Mouse (Mus musculus) thymus, postnatal 14 days (tissue): Measurements from ENCODE around the gene Blmh.
"Not testable (repeated sequence)": the region's sequence is repeated elsewhere in the genome, so short reads cannot be mapped to it uniquely, and the experiment has no call there.

Experiments
- DNase-seq: peaks from one replicate; pipeline ENCODE4 v3.0.0; 2021

Blmh gene

DNA sequence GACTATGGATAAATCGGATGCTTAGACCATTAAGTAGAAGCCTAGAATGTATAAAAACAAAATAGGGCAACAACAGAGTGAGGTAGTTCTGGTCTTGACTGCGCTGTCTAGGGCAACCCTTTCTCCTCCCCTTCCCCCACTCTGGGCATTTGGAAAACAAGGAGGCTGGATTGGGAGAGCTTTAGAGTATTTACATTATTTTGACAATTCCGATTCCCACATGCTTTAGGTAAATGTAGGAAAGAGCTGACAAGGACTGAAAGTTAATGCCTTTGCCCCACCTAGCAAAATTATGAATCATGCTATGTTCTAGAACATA is 7.4 kb upstream of the Blmh start:
- no peak for DNase-seq

DNA sequence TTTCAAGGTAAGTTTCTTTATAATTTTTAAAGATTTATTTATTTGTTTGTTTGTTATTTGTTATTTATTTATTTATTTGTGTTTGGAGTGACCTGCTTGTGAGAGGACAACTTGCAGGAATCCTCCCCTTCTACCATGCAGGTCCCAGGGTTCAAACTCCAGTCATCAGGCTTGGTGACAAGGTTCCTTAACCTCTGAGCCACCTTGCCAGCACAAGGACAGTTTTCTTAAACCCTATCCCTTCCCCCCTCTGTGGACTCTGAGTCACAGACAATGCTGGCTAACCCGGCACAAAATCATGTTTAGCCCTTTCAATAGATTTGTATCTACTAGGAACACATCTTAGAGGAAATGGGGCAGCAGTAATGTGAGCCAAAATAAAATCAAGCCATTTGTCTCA is 4.0 kb upstream of the Blmh start:
- DNase-seq, result no peak

DNA sequence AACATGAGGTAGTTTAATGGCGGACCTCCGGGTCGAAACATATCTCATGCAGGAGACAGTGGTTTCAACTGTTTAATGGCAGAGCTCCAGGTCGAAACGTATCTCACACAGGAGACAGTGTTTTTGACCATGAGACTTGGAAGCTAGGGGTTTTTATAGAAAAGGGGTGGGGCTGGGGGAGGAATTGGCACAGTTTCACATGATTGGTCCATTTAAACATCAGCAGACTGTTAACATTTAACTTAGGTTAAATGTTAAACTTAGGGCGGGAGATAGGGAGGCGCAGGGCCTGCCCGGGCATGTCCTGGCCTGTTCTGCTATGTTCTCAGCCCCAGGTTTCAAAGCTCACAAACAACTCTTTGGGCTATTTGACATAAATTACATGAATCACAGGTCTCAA is 4.0 kb downstream of the Blmh start:
- not testable (repeated sequence) for DNase-seq

DNA sequence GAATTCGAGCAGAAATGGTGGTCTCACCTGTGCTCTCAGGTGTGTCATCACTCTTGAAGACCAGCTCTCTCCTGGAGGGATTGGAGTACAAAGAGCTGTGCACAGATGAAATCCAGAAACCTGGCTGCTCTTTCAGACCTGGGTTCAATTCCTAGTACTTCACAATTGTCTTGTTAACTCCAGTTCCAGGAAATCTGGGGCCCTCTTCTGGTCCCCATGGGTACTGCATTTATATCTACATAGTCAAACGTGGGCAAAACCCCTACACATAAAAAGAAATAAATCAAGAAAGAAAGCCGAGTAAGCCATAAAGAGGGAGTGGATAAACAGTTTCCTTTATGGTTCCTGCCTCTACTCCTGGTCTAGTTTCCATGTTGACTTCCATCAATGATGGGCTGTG is 8.6 kb downstream of the Blmh start:
- DNase-seq, result peak; percentile 17

DNA sequence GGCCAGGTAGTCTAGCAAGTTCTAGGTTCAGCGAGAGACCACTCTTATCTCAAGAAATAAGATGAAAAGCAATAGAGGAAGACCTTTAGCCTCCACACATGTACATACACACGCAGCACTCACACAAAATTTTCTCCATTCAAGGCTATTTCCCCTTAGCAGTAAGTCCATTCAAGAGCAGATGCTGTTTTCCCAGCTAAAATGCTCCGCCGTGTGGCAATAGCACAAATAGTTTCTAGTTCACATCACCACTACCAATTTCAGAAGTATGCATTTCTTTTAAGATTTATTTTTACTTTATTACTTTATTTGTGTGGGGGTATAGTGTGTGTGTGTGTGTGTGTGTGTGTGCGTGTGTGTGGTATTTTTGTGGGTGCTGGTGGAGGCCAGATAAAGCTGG is 12.0 kb downstream of the Blmh start:
- DNase-seq, result no peak

DNA sequence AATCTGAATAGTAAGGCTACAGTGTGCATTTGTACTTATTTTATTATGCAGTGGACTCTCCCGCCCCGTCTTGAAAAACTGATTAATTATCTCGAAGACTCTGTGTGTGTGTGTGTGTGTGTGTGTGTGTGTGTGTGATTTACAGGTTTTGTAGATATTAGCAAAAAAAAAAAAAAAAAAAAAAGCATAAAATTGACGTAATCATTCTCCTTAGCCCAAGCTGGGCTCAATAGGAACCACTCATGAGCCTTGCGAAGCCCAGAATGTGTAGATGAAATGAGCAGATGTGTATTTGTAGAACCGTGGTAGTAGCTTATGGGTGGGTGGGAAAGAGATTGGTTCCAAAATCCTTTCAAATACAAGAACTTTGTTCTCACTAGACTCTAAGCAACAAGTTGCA is 20.2 kb downstream of the Blmh start:
- DNase-seq, result no peak

DNA sequence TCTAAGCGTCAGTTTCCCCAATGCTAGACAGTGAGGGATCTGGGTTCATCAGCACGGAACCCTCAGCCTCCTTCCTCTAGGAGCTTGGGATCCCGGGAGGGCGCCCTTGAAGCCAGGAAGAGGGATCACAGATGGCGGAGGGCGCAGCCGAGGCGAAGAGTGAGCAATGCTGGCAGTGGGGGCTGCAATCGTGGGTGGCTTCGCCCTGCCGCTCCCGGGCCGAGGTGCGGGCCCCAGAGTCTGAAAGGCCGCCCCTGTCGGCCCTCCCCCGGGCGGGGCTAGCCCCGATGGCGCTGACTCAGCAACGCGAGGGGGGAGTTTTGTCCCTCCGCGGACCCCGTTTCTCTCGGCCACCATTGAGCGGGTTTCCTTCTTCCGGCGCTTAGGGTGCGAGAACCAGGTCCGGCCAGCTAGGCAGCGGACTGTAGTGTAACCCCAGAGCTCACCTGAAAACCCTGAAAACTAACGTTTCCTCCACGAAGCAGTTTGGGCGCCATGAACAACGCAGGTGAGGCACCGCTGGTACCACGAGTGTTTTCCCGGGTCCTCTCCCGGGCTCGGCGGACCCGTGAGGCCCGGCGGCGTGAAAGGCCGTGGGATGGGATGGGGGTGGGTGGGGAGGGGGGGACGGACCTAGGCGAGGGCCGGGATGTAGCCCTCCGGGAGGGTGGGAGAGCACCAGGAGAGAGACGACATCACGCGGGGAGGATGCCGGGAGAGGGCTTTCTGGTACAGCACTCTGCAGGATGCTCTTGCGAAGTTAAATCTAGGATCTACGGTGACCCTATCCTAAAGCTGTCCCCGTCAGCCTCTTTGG is 21.0 kb downstream of the Blmh start:
- peak; percentile 96 for DNase-seq

DNA sequence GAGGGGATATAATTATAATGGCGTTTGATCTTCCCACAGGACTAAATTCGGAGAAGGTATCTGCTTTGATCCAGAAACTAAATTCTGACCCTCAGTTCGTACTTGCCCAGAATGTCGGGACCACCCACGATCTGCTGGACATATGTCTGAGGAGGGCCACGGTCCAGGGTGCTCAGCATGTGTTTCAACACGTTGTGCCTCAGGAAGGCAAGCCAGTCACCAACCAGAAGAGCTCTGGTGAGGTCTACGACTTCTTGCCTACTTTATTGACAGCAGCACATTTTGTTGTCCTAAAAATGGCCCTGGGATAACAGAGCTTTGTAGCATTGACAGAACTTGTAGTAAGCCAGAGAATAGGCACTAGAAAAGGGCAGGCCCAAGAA is 21.6 kb downstream of the Blmh start:
- DNase-seq, result peak; percentile 4

DNA sequence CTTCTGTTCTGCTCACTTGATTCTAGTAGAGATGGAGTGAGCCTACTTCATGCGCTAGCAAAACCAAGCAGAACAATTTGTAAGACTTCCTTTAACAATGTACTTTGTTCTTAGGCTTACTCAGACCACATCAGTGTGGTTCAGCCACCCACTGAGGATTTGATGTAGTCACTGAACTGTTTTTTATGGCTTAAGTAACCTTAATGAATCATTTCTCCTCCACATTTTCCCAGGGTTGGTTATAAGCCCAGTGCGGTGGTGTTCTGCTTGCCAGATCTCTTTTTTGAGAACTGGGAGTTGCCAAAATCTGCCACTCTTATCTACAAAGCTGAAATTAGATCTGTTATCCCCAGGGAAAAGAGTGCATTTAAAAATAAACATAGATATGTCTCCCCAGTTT is 28.9 kb downstream of the Blmh start:
- DNase-seq, result no peak

DNA sequence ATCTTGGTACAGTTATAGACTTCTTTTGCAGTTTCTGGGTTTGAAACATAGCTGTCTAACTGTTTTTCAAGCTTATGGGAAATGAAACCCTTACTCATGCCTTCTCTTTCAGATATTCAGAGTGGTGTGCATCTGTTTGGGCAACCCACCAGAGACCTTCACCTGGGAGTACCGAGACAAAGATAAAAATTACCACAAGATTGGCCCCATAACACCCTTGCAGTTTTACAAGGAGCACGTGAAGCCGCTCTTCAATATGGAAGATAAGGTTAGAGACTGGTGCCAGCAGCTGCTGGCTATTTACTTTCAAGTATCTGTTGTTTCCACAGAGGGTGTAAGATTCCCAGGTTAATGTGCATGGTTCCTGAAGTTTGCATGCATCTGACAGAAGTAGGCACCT is 41.1 kb downstream of the Blmh start:
- DNase-seq, result no peak

DNA sequence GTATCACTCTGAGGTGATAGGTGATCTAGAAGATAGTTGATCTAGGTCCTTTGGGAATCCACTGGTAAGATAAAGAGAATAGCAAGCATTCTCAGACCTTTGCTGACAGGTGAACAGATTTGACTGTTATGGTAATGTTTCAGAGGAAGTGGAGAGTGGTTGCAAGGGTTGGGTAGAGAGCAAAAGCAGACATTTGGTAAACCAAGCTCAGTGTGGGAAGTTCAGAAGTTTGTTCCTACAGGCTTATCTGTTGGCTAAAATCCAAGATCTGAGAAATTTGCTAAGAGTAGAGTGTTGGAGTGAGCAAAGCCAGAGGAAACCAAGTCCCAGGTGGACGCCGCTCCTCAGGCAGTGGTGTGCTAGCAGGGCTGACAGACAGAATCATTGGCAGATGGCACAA is 45.7 kb downstream of the Blmh start:
- no peak for DNase-seq

DNA sequence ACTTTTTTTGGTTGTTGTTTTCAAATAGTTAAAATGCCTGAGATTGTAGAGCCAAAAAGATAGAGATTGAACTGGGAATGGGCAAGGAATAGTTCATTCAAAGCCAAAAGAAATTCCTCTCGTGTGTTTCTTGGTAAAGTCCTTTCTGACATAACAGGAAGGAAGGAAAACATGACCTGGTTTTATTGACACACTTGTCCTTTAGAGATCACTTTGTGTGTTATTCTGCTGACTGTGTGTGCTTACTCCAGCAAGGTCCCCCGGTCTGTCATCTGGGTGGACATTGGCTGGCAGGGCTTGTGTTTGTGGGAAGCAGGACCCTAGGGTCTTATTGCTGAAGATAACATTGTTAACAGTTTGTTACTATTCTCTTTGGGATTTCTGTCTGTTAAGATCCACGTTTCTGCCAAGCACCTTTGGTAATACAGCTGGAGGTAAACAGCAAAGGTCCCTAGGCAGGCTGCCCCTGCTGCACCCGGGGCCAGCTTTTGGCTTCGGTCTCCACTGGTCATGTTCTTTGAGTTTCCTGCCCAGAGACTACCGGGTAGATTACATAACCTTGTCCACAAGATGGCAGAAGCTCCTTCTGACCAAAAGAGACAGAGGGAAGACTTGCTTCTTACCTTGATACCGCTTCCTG is 50.2 kb downstream of the Blmh start:
- DNase-seq, result no peak

DNA sequence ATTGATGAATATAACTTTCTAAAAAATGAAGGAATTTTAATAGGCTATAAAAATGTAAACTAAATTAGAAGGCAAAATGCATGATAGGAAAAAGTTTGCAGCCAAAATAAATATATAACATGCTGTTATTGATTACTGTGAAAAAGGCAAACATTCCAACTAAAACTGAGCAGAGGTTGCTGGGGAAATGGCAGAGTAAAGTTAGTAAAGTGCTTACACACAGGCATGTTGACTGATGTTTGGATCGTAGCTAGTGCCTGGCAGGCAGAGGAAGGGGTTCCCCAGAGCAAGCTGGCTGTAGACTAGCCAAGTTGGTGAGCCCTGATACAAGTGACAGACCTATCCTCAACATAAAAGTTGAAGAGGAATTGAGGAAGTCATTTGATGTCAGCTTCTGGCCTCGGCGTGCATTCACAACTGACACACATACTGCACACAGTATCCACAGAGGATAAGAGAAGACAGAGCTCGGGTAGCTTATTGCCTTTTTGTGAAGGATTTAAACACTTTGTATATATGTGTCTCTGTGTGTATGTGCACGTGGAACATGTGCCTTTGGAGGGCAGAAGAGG is 57.0 kb downstream of the Blmh start:
- DNase-seq, result no peak

DNA sequence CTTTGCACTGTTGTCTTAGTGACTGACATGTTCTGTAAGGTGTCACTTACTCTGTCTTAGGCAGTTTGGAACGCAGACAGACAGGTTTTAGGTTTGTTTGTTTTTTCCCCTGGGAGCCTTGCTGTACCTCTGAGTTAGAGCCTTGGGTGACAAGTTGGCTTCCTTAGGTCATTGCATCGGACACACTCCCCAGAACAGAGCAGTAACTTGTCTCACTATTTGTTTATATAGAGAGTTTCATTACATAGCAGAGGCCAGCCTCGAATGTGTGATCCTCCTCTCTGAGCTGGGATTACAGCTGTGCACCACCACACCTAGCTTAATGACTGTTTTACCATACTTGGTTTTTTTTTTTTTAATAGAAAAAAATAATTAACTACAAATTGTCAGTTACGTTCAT is 57.8 kb downstream of the Blmh start:
- DNase-seq, result no peak

DNA sequence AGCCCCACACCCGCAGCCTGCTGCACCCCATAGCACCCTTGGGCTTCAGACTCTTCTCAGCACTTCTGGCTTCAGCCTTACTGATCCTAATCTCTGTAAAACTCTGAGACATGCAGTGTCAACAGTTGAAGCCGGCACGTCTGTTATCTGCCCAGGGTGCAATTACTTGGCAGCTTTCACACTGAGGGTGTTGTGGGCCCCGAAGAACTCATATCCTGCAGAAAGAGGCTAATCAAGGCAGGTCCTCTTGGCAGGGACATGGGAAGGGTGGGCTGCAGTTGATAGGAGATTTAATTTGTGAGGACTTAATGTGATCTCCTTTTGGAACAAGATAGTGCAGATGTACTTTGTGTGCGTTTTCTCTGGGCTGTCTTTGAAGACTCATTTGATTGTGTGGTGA is 59.0 kb downstream of the Blmh start:
- DNase-seq, result no peak

DNA sequence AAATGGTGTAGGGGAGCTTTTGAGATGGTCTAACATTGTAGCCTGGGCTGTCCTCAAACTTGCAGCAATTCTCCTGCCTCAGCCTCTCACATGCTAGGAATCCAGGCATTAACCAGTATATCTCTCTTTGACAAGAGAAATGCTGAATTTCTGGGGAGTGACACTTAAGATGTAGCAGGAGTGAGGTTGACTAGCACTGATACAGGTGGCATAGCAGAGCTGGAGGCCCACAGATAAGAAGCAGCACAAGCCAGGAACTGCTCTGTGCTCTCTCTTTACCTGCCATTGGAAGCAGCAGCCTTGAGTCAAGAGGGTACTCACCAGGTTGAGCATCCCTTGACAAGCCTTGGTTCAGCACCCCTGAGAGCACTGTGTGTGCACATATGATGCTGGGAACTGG is 59.6 kb downstream of the Blmh start:
- no peak for DNase-seq

DNA sequence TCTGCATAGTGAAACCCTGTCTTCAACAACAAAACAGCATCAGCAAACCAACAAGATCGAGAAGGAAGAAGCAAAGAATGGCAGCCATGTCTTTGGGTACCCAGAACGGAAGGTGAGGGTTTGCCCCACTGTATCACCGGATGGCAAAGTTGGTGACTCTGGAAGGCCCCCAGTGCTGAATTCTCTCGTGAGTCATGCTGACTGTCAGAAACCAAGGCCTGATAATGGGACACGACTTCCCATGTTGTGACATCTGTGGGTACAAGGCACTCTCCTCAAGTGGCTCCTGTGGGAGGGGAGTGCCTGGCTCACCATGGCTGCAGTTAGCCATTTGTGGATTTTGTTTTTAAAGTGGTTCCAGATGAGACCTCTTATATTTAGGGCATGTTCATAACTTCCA is 66.2 kb downstream of the Blmh start:
- DNase-seq, result no peak

DNA sequence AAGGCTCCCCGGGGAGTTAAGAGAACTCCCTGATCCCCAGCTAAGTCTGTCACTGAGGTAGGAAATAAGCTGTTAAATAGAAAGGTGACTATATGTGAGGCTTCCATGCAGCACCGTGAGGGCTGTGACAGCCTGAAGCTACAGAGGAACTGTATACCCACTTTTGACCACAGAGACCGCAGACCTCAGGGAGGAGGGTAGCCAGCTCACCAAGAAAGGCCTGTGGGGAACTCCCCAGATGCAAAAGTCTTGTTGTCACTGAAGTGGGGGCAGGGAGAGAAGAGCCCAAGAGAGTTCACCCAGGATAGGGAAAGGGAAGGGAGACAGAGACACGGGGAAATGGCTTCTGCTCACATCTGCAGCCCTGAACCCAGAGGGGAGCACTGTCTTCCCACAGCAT is 68.3 kb downstream of the Blmh start:
- peak; percentile 47 for DNase-seq

DNA sequence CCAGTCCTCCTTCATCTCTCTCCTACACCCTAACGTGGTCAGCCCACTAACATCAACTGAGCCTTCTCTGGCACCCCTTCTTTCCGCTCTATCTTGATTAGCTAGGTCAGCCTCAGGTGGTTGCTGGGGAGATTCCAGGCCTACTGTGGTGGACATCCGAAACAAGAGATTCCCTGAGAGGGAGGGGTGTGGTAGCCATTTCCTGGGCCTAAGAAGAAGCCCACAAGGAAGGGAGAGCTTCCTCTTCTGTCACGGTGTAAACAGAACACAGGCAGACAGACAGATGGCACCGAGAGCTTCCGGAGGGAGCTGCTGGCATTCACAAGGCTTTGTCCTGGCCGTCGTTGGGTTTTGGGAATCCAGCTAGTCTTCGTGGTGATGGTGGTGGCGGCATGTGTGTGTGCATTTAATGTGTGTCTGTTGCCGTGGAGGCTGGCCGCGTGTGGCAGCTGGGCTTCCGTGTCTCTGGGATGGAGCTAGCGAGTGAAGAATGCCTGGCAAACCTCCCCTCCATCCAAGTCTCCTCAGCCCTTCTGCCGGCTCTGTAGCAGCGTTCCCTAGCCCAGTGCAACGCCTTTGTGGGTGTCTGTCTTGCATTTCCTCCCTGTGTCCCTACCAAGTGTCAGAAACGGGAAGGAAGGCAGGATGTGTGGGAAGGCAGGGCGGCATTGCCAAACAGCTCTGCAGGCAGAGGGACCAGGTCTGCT is 71.5 kb downstream of the Blmh start:
- DNase-seq, result no peak

DNA sequence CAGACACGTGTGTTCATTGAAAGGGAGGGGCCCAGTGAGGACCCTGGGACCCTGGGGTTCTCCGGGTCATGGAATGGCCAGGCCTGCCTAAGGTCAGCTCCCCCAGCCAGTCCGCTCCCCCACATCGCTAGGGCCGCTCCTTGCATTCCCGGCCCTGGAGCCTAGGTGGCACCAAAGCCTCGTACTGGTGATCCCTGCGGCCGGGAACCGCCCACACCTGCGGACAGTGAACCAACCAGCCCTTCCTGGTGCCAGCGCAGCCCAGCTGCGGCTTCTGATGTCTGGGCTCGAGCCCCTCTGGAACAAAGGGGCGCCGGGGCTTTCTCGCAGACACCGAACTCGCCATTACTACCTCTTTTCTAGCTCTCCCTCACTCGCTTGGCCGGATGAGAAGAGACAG is 72.7 kb downstream of the Blmh start:
- peak; percentile 68 for DNase-seq

DNA sequence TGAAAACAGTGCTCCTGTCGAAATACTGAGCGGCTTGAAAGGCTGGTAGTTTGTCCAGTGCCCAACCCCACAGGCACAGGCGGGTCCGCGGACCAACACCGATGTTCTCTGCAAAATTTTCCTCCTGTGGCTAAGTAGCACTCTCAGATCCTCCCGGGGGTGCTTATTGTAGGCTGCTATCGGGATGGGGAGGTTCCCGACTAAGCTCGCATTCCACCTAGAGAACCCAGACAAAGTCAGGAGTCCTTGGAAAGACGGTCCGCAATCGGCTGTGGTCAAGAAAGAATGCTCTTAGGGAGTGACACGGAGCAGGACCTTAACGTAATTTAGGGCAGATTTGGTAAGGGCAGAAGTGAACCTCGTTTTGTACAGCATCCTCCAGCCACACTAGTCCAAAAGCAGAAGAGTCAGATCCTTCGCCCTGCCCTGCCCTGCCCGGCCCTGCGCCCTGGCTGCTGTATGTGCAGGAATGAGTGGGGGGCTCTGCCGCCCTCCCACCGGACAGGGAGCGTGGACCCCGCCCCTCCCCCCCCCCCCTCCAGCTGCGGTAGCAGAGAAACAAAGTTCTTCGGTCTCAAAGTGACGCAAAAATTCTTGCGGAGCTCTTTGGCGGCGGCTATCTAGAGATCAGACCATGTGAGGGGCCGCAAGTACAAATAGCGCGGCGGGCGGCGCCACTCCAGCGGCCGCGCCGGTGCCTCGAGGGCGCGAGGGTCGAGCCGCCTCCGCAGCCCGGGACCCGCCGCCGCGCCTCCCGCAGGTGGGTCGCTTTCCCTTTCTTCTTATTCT is 73.5 kb downstream of the Blmh start, which contains the start of gene Slc6a4:
Gene Slc6a4, plus strand, starts transcription at position 688 of the 789 bp plus-strand sequence.
- peak; percentile 9 for DNase-seq

DNA sequence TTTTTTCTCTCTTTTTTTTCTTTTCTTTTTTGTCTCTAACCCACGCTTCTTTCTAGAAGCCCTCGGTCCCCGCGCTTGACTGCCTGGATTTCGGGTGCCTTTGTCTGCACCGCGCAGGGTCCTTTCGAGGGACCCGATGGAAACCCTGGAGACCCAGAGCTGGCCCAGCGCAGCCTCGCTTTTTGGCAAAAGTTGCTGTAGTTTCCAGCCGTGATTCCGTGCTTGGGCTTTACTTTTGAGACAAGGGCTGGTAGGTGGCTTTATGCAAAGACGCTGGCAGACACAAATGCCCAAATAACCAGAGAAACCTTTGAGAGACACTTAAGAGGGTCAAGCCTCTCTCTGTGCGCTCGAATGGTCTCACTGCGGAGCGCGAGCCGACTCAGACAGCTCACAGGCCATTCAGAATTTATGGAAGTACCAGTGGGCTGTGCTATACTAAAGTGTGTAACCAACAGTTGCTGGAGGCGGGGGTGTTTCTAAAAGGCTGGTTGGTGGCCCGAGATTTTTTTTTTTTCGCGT is 74.2 kb downstream of the Blmh start:
- DNase-seq, result no peak

DNA sequence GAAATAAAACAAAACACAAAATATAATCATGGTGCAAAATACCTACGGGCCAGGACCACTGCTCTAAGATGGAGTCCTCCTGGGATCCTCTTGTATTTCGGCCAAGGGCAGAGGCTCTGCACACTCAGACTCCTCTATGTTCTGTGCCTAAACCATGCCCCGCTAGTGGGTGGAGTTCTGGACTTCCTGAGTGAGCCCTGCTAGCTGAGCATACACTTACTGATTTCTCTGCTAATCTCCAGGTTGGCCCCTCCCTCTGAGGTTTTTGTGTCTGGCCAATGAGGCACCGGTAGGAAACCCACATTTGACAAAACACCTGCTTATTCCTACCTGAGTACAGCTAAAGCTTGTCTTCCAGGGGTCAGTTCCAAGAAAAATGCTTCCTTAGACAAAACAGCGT is 76.1 kb downstream of the Blmh start:
- DNase-seq, result no peak
